Mouse (Mus musculus): ENCODE data around the gene Exoc2.

Gene Exoc2

GRCm38 (mm10) chr13:30782419-30782818 is 191.5 kb downstream of the Exoc2 start:
- in situ Hi-C loops (cut with MboI; ENCODE audit: low sequenced_read_pairs), result no loop called here

GRCm38 (mm10) chr13:30781905-30782304 is 192.0 kb downstream of the Exoc2 start:
- in situ Hi-C loops (cut with MboI; ENCODE audit: low sequenced_read_pairs), result no loop called here

- in situ Hi-C loops (cut with MboI; ENCODE audit: low sequenced_read_pairs), result no loop called here
Measured at GRCm38 (mm10) chr13:30777678-30778179, 196.2 kb downstream of the Exoc2 start.

GRCm38 (mm10) chr13:30776021-30776420 is 197.9 kb downstream of the Exoc2 start:
- in situ Hi-C loops (cut with MboI; ENCODE audit: low sequenced_read_pairs), result no loop called here

DNA sequence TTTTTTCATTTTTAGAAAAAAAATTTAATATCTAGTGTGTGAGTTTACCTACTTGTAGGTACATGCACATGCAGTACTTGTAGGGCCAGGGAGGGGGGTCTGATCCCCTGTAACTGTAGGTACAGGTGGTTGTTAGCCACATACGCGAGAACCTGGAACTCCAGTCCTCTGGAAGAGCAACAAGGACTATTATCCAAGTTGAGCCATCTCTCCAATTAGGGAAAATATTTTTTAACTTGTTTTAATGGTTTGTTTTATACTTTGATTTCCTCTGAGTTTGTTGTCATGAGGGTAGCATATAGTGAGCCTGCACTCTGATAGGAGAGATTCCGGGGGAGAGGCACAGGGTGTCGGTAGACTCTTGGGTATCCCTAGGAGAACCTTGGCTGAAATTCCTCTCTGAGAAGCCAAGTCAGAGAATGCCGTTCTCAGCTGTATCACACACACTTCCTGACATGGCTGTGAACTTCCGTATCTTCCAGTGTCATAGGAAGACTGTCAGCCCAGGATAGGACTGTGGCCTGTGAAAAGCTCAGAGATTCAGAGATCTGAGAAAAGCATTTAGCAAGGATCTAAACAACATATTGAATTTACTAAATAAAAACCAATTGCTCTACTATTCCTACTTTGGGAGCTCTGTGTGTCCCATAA is 206.3 kb downstream of the Exoc2 start:
- in situ Hi-C loops (cut with MboI; ENCODE audit: low sequenced_read_pairs), result no loop called here

GRCm38 (mm10) chr13:30766636-30767476 is 207.0 kb downstream of the Exoc2 start:
- in situ Hi-C loops (cut with MboI; ENCODE audit: low sequenced_read_pairs), result no loop called here

DNA sequence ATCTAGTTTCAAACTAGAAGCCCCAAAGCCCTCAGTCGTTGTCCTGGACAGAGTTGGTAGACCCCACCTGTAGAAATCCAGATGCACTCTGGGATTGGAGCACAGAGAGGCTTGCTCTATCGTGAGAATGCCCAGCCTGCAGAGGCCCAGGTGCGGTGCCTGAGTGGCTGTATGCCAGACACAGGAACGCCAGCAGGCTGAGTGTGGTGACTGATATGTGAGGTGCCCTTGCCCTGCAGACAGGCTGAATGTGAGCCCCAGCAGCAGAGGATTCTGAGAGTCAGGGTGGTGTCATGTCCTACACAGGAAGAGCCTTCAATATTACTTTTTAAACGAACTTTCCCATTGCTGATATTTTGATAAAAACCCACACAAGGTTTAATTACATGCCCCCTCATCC is 208.0 kb downstream of the Exoc2 start:
- in situ Hi-C loops (cut with MboI; ENCODE audit: low sequenced_read_pairs), result no loop called here

DNA sequence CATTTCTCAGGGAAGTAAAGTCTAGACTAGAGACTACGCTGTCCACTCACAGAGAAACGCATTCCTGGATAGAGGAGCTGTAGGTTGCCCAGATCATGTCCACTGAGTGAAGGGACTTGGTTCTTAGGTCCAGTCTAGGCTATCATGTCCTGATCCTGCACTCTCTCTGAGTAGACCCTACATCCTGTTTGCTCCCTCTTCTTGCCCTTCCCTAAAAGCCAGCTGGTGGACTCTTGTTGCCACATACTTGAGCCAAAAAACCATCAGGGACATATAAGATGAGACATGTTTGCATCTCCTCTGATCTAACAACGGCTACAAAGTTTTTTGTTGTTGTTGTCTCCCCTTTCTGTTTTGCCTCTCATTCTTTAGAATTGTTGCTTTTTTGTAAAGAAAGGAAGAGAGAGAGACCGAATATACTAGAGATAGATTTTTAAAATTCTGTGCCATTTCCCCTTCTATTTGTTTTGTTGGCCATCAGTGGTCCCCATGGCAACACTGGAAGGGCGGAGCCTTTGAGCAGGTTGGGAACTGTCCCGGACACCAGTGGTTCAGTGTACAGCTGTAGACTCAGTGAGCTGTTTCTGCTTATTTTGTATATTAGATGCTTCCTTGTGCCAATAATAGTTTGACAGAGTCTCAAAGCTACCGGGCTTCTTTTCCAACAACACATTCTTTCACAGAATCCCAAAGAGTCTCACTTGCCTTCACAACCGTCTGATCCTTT is 209.7 kb downstream of the Exoc2 start:
- in situ Hi-C loops (cut with MboI; ENCODE audit: low sequenced_read_pairs), result no loop called here

All from CH12F3 (cell line).